Mouse (Mus musculus) adrenal gland (tissue): ENCODE measurements around the gene Krtap4-1.

Source experiments
- intact Hi-C: fragments of 180-260 bp; cut with DNase I; formaldehyde crosslinking; loops from one replicate; pipeline ENCODE4 v1.15.1; 2025

Gene Krtap4-1

GRCm38 (mm10) chr11:99585096-99585495 lies 42.9 kb downstream of the Krtap4-1 start:
- intact Hi-C loops: no loop called here

GRCm38 (mm10) chr11:99583245-99583704 lies 44.8 kb downstream of the Krtap4-1 start, which contains the start of gene Krtap1-4:
Gene Krtap1-4, minus strand, starts transcription at chr11:99583654.
- intact Hi-C loops: no loop called here

DNA sequence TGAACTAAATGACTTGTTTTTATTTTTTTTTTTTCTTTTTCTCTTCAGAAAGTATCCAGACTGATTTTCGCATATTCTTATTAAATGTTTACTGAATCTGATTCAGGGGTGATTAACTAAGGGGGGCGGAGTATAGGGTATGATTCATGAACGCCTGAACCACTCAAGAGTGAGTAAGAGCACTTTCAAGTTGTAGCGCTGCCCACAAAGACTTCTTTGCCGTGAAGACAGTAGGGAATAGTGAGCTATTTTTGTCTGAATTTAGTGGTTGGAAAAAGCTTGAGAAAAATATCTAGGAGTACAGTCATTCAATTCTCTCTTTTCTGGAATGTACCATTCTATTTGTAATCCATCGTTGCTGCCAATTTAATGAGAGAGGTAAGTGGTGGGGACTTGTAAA lies 46.5 kb downstream of the Krtap4-1 start:
- intact Hi-C loops: no loop called here

DNA sequence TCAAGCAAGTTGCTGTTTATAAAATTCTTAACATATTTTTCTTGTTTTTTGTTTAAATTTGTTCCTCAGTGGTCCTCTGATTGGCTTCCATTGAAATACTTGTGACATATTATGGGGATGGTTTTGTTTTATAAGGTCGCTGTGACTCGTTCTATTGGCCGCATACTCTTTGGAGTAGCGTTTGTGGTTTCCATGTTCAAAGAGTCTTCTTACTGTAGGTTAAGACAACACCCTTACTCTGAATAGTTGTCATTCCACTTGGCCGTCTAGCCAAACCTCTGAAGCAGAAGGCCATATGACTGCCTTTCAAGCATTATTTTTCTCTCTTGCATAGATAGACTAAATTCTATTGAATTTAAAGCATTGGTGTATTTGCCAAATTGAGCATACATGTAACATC lies 47.0 kb downstream of the Krtap4-1 start:
- intact Hi-C loops: no loop called here

DNA sequence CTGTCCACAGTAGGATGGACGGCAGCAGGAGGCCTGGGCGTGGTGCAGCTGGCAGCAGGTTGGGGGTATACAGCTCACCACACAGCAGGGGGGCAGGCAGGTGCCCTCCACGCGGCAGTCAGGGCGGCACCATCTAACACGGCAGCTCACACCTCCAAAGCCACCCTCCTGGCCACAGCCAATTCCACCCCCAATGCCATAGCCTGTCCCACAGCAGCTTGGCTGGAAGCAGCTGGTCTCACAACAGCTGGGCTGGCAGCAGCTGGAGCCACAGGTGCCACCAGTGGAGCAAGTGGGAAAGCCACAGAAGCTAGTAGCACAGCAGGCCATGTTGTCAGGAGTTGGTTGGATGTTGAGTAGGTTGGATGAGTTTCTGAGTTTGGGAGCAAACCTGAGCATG lies 47.4 kb downstream of the Krtap4-1 start, which contains the start of gene Krtap1-5:
Krtap1-5 (minus strand) TSS at position 381 of the 400 bp plus-strand sequence.
- intact Hi-C loops: no loop called here
